Mouse (Mus musculus) forebrain, embryonic 12.5 days (tissue): Measurements from ENCODE around the gene Utrn. TPM values are rescaled to one million over a fixed set of nuclear protein-coding genes. Genes with fewer than 3 reads are reported as not detected.
"Not testable (repeated sequence)": the region's sequence is repeated elsewhere in the genome, so short reads cannot be mapped to it uniquely, and the experiment has no call there.

Experiments
- ATAC-seq: fragments of 200-750 bp; cut with Nextera tagmentation; 2 replicates; pipeline ENCODE4 v1.8.0; 2017; ENCODE audit warnings: moderate TSS enrichment; ENCODE audit not compliant: low FRiP score
- H3K27ac ChIP-seq: fragments of 300-500 bp; sonication (generic); 2 replicates; pipeline ENCODE4 v1.5.1; 2016; ENCODE audit warnings: mild to moderate bottlenecking
- H3K27me3 ChIP-seq: fragments of 300-500 bp; sonication (generic); 2 replicates; pipeline ENCODE4 v1.6.1; 2016; ENCODE audit warnings: mild to moderate bottlenecking
- H3K36me3 ChIP-seq: fragments of 300-500 bp; sonication (generic); replicated peaks from 2 replicates; pipeline ENCODE4 v1.6.1; 2016; ENCODE audit warnings: mild to moderate bottlenecking
- H3K4me1 ChIP-seq: fragments of 300-500 bp; sonication (generic); 2 replicates; pipeline ENCODE4 v1.6.1; 2016
- H3K4me2 ChIP-seq: fragments of 300-500 bp; sonication (generic); 2 replicates; pipeline ENCODE4 v1.6.1; 2016; ENCODE audit warnings: mild to moderate bottlenecking, moderate library complexity
- H3K4me3 ChIP-seq: fragments of 300-500 bp; sonication (generic); replicated peaks from 2 replicates; pipeline ENCODE4 v1.5.1; 2016; ENCODE audit warnings: mild to moderate bottlenecking
- H3K9ac ChIP-seq: fragments of 300-500 bp; sonication (generic); 2 replicates; pipeline ENCODE4 v1.6.1; 2016; ENCODE audit warnings: mild to moderate bottlenecking
- H3K9me3 ChIP-seq: fragments of 300-500 bp; sonication (generic); 2 replicates; pipeline ENCODE4 v1.6.1; 2016
- WGBS: fragments of 180-500 bp; shearing (Covaris S2); methylation state at CpG from one replicate; pipeline ENCODE4 v1.1.7; 2016; 5-methylcytosine and 5-hydroxymethylcytosine counted together
- polyA plus RNA-seq: library from polyadenylated mRNA; unstranded; fragments of >200 nt; fragmentation: Nextera tagmentation; extraction: Ambion mirVana; gene quantifications from 2 replicates; pipeline ENCODE4 v1.2.1, GENCODE M21; 2016

Gene Utrn
- polyA plus RNA-seq, 1 experiment from 2014 or later: 34.3 TPM

DNA sequence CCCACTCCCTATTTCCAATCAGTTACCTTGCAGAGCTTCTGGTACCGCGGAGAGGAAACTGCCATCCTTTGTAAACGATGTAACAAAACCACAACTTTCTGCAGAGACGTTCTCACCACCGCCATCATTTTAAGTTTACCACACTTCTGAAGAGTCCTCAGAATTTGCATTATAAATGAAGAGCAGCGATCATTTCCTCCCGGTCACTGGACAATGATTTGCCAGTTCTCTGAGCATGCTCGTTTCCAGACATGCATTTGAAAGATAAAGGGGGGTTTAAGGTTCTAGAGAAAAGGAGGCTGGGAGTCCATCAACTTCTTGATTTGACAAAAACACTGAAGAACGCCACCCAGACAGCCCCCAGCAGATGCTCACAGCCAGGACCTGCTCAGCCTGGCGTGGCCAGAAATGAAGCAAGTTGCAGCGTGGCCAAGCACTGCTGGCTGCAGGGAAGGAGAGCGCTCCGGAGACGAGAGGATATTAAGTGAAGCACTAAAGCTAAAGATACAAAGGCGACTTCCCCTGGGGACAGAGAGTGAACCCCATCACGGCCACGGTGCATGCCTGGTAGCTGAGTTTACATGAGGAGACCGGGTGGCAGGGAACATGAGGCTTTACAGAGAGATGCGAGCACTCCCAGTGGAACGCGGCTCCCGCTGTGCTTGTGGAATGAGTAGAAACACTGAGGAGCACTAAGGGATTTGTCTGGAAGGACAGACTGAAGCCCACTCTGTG is 254.5 kb downstream of the Utrn start:
- Histone ChIP-seq H3K36me3 (no peaks in the 10 kb centered on the region), H3K4me3 (peak overlapping the region; percentile 40), H3K9me3 (no peaks in the 10 kb centered on the region), H3K4me1 (peaks cover 11% of the 10 kb centered on the region; the same call in 1 of the 2 replicates), H3K27me3 (no peaks in the 10 kb centered on the region), H3K27ac (no peak overlapping the region), H3K4me2 (peak overlapping the region; percentile 73), H3K9ac (peak overlapping the region; percentile 54)
- ATAC-seq: peak; percentile 60
- 2% methylated on average over 22 of the region's 22 CpGs for WGBS

DNA sequence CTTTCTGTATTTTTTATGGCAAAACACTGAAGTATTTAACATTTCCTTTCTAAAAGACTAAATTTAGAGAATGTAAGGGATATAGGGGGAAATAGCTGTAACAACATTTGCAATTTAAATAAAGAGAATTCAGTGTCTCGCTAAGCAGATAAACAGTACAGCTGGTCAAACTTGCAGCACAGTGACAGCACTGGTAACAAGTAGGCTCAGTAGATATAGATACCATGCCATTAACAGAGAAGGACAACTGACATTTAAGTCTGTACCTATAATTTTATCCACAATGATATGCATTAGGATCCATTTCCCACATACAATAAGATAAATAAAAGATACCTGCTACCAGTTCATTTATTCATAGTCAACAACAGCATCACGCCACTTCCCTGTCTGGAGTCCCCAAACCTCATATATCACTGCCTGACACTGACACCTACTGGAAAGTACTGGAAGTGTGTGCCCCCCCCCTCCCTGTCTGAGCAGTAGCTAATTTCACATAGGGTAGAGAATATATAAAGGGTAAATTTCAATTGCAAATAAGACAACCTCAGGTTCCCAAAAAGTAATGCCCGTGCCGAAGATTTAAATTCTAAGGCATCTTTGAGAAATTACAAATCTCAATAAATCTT is 256.8 kb downstream of the Utrn start:
- ATAC-seq: peak; percentile 85
- H3K4me2 ChIP-seq: no peak overlapping the region
- no peaks in the 10 kb centered on the region for H3K9me3 ChIP-seq
- no peaks in the 10 kb centered on the region for H3K36me3 ChIP-seq
- WGBS: 26% methylated on average over 4 of the region's 4 CpGs
- no peak overlapping the region for H3K27ac ChIP-seq
- H3K9ac ChIP-seq: no peak overlapping the region
- no peaks in the 10 kb centered on the region for H3K27me3 ChIP-seq
- H3K4me3 ChIP-seq: no peak overlapping the region
- H3K4me1 ChIP-seq: peaks cover 11% of the 10 kb centered on the region; the same call in 1 of the 2 replicates

DNA sequence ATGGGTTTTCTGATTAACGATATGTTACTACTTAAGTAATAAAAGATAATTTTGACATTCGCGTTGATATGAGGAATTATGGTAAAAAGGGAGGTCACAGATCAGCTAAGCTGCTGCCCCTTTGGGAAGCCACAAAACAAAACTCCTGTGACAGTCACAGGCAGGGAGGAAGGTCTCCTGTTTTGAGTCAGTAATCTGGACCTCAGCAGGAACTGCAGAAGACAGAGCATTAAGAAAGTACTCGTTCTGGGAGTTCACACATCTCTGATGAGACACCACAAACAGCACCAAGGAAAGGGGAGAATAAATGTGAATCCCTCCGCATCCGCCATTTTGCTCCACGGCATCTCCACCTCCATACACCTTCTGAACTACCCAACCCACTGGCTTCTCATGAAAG is 259.3 kb downstream of the Utrn start:
- H3K4me2 ChIP-seq: no peak overlapping the region
- no peaks in the 10 kb centered on the region for H3K27me3 ChIP-seq
- no peak overlapping the region for H3K4me3 ChIP-seq
- H3K4me1 ChIP-seq: peaks cover 4% of the 10 kb centered on the region; the same call in 1 of the 2 replicates
- whole genome bisulfite sequencing: 78% methylated on average over 7 of the region's 7 CpGs
- no peaks in the 10 kb centered on the region for H3K36me3 ChIP-seq
- H3K9me3 ChIP-seq: no peaks in the 10 kb centered on the region
- no peak overlapping the region for H3K9ac ChIP-seq
- no peak for ATAC-seq
- H3K27ac ChIP-seq: no peak overlapping the region

DNA sequence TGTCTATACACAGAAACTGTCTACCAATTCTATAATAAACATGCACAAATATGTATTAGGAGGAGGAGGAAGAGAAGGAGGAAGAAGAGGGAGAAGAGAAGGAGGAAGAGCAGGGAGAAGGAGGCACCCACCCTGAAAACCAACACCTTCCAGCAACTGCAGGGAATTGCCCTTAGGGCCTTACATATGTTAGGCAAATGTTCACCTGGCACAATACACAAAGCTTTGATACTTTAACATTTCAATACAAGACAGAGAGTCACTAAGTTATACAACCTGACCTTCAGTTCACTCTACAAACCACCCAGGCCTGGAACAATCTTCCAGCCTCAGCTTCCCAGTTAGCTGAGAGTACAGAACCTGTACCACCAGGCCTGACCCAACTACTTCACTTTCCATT is 260.5 kb downstream of the Utrn start:
- no peaks in the 10 kb centered on the region for H3K27me3 ChIP-seq
- no peaks in the 10 kb centered on the region for H3K36me3 ChIP-seq
- no peak overlapping the region for H3K4me3 ChIP-seq
- no peak overlapping the region for H3K4me2 ChIP-seq
- no peak overlapping the region for H3K27ac ChIP-seq
- H3K9ac ChIP-seq: no peak overlapping the region
- no peak for ATAC-seq
- no peaks in the 10 kb centered on the region for H3K9me3 ChIP-seq
- no peaks in the 10 kb centered on the region for H3K4me1 ChIP-seq

DNA sequence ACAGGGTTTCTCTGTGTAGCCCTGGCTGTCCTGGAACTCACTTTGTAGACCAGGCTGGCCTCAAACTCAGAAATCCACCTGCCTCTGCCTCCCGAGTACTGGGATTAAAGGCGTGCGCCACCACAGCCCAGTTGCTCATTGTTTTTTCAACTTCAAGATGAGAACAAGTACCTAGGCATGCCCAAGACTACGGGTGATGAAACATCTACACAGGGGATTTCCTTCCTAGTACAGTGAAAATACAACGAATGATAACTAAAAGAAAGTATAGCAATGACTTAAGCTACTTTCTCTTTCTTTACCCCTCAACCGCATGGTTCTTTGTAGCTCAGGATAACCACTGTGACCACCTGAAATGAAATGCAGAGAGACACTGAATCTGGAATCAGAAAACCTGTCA is 262.0 kb downstream of the Utrn start:
- H3K4me3 ChIP-seq, H3K9ac ChIP-seq, H3K36me3 ChIP-seq, H3K27ac ChIP-seq, ATAC-seq, H3K9me3 ChIP-seq, H3K4me2 ChIP-seq, H3K4me1 ChIP-seq, H3K27me3 ChIP-seq: not testable (repeated sequence)
- WGBS: 95% methylated on average over 6 of the region's 6 CpGs

DNA sequence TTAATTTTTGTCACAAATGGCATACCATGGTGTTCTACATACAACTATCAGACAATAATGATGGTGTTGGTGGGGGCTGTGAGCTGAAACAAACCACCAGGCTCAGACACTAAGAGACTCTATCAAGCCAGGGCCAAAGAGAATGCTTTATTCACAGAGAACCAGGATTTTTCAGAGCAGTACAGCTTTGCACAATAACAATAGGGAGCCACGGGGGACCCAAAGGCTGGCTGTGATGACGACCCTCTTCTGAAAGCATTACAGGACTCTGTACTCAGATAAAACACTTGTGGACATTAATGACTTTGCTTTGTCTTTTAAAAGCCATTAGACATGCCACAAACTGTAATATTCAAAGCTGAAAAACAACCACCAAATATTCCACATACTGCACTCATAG is 273.8 kb downstream of the Utrn start:
- Histone ChIP-seq H3K9ac (no peak overlapping the region), H3K4me1 (peaks cover 5% of the 10 kb centered on the region), H3K4me3 (no peak overlapping the region), H3K9me3 (no peaks in the 10 kb centered on the region), H3K4me2 (no peak overlapping the region), H3K27ac (no peak overlapping the region), H3K36me3 (no peaks in the 10 kb centered on the region), H3K27me3 (no peaks in the 10 kb centered on the region)
- 7% methylated on average over 2 of the region's 2 CpGs for WGBS
- 0 out of 2 replicates have a peak, but pooled peaks have one; percentile 33 for ATAC-seq

DNA sequence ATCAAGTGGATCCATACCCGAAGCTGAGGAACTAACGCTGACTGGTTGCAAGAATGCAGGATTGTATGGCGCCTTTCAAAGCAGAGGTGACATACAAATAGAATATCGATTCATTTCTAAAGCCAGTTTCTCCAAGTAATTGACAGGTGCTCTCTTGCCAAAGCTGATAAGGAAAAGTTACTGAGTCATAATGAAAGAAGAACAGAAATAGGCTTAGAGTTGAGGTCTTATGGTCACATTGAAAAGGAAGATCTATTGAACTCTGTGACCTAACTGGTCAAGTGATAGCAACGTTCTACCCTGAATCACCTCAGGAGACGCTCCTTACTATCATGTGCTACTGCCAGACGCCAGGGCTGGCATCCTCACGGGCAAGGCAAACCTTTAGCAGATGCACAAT is 274.2 kb downstream of the Utrn start:
- H3K9ac ChIP-seq: no peak overlapping the region
- ATAC-seq: no peak
- peaks cover 5% of the 10 kb centered on the region for H3K4me1 ChIP-seq
- H3K4me2 ChIP-seq: no peak overlapping the region
- no peaks in the 10 kb centered on the region for H3K36me3 ChIP-seq
- no peaks in the 10 kb centered on the region for H3K9me3 ChIP-seq
- 79% methylated on average over 8 of the region's 8 CpGs for WGBS
- H3K4me3 ChIP-seq: no peak overlapping the region
- no peak overlapping the region for H3K27ac ChIP-seq
- no peaks in the 10 kb centered on the region for H3K27me3 ChIP-seq

DNA sequence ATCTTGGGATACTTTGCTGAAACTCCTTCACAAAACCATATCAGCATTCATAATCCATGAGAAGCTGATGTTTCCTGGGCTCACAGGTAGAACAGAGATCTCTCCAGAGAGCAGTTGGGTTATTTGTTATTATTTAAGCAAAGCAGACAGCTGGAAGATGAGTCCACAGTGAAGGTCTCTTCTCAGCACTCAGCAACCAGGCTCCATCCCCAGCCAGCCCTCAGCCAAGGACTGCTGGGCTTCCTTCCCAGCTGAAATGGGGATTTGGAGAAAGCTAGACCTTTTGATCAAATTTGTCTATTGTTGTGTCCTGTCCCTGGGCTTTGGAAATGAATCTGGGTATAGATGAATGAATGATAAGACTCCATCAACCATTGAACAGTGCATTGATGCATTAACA is 276.1 kb downstream of the Utrn start:
- H3K4me3 ChIP-seq: no peak overlapping the region
- H3K36me3 ChIP-seq: no peaks in the 10 kb centered on the region
- no peak overlapping the region for H3K27ac ChIP-seq
- ATAC-seq: no peak
- no peak overlapping the region for H3K4me2 ChIP-seq
- H3K27me3 ChIP-seq: no peaks in the 10 kb centered on the region
- peaks cover 5% of the 10 kb centered on the region for H3K4me1 ChIP-seq
- H3K9ac ChIP-seq: no peak overlapping the region
- no peaks in the 10 kb centered on the region for H3K9me3 ChIP-seq

DNA sequence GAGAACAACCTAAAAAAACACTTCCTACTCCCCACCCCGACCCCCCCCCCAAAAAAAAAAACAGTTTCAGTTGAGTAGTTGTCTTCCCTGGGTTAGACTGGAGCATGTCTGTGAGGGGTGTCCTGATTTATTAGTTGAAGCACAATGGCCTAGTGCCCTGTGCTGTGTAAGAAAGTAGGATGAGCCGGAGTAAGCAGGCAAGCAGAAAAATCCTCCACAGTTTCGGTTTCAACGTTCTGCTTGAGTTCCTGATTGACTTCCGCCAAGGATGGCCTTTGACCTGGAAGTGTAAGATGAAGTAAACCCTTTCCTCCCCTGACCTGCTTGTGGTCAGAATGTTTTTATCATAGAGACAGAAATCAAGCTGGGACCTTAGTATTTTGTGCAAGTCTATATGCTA is 277.2 kb downstream of the Utrn start:
- 69% methylated on average over 5 of the region's 5 CpGs for WGBS
- ATAC-seq: no peak

DNA sequence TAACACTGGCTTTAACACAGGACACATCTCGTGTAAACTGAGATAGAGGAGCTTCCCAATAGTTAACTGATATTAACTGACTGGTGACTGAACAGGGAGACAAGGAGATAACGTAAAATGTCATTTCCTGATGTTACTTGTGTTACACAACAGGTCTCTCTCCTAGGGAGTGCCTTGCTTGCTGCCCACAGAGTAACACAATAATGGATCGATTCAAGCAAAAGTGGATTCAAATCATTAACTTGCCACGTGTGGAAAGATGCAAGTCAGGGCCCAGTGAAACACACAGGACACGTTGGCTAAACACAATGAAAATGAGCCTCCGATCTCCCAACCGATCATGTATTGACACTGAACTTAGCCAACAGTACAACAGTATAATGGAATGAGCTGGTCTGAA is 281.1 kb downstream of the Utrn start:
- 0 out of 2 replicates have a peak, but pooled peaks cover 5% of the 10 kb centered on the region for H3K4me1 ChIP-seq
- WGBS: 83% methylated on average over 7 of the region's 7 CpGs

More for the DNA sequence above, 277.2 kb downstream of the Utrn start:
- Histone ChIP-seq H3K27ac (no peak overlapping the region), H3K4me1 (peaks cover 9% of the 10 kb centered on the region), H3K4me3 (no peak overlapping the region), H3K27me3 (no peaks in the 10 kb centered on the region), H3K9me3 (no peaks in the 10 kb centered on the region), H3K4me2 (no peak overlapping the region), H3K36me3 (no peaks in the 10 kb centered on the region), H3K9ac (no peak overlapping the region)

DNA sequence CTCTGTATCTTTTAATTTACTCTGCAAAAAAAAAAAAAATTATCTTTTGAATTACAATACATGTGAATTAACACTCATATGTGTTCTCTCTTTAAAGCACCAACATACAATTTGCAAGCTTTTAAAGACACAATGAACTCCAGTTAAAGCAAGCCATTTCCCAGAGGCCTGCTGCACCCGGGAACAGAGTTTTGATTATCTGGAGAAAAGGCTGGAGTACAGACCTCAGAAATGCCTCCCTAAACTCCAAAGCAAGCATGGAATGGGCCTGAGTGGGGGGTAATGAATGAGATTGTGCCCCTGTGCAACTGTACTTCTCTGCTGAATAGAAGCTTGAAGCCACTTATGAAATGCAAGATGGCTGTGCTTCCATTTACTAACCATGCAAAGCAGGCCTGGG is 281.8 kb downstream of the Utrn start:
- Histone ChIP-seq H3K27me3 (no peaks in the 10 kb centered on the region), H3K9ac (no peak overlapping the region), H3K4me3 (no peak overlapping the region), H3K9me3 (no peaks in the 10 kb centered on the region), H3K27ac (peak overlapping the region; percentile 50), H3K4me1 (0 out of 2 replicates have a peak, but pooled peaks cover 5% of the 10 kb centered on the region), H3K4me2 (no peak overlapping the region), H3K36me3 (no peaks in the 10 kb centered on the region)
- 32% methylated on average over 1 of the region's 1 CpGs for WGBS
- ATAC-seq: peak; percentile 58

More for the DNA sequence above, 281.1 kb downstream of the Utrn start:
- H3K4me2 ChIP-seq: no peak overlapping the region
- H3K9me3 ChIP-seq: no peaks in the 10 kb centered on the region
- no peak for ATAC-seq
- no peak overlapping the region for H3K4me3 ChIP-seq
- no peaks in the 10 kb centered on the region for H3K27me3 ChIP-seq
- H3K9ac ChIP-seq: no peak overlapping the region
- H3K27ac ChIP-seq: peak overlapping the region; percentile 50; the same call in 1 of the 2 replicates
- H3K36me3 ChIP-seq: no peaks in the 10 kb centered on the region

DNA sequence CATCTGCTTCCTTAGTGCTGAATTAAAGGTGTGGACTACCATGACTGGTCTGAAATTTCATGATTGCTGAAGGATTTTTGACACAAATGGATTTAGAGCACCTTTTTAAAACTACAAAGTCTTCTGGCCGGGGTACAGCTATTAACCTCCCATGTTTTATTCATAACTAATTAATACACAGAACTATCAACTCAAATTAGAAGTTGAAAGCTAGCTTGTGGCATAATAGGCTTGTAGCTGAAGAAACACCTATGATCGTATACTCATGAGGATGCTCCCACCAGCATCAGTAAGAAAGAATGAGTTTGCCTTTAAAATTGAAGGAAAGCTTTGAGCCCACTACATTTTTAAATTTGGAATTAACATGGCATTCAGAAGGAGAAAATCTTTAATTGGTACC is 282.3 kb downstream of the Utrn start:
- no peaks in the 10 kb centered on the region for H3K9me3 ChIP-seq
- H3K36me3 ChIP-seq: no peaks in the 10 kb centered on the region
- ATAC-seq: no peak
- 47% methylated on average over 2 of the region's 2 CpGs for WGBS
- no peaks in the 10 kb centered on the region for H3K27me3 ChIP-seq
- H3K4me1 ChIP-seq: 0 out of 2 replicates have a peak, but pooled peaks cover 5% of the 10 kb centered on the region
- no peak overlapping the region for H3K4me2 ChIP-seq
- H3K27ac ChIP-seq: no peak overlapping the region
- no peak overlapping the region for H3K4me3 ChIP-seq
- H3K9ac ChIP-seq: no peak overlapping the region

DNA sequence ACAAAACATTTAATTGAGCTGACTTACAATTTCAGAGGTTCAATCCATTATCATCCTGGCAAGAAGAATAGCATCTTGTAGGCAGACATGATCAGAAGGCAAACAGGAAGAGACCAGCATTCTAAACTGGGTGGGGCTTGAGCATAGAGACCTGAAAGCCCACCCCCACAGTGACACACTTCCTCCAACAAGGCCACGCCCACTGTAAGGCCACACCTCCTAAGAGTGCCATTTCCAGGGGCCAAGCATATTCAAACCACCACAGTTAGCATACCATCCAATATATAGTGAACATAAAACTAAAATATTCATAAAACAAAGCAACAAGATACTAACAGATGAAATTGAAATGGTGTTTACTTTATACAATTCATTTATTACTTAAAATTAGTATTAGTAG is 283.0 kb downstream of the Utrn start:
- no peak overlapping the region for H3K9ac ChIP-seq
- H3K27me3 ChIP-seq: no peaks in the 10 kb centered on the region
- ATAC-seq: no peak
- 82% methylated on average over 1 of the region's 1 CpGs for WGBS
- 0 out of 2 replicates have a peak, but pooled peaks cover 5% of the 10 kb centered on the region for H3K4me1 ChIP-seq
- no peak overlapping the region for H3K4me2 ChIP-seq
- no peak overlapping the region for H3K27ac ChIP-seq
- no peaks in the 10 kb centered on the region for H3K9me3 ChIP-seq
- H3K36me3 ChIP-seq: no peaks in the 10 kb centered on the region
- H3K4me3 ChIP-seq: no peak overlapping the region
